Mouse (Mus musculus): ENCODE results near the gene Mob3a. TPM values are rescaled to one million over a fixed set of nuclear protein-coding genes. Genes with fewer than 3 reads are reported as not detected.

Gene Mob3a
- polyA plus RNA-seq, 1 experiment, result 261 TPM

- Histone ChIP-seq H3K4me3 (ENCODE audit: control insufficient read depth, insufficient read depth, low read length) (no peak overlapping the region), H3K36me3 (ENCODE audit: control insufficient read depth, insufficient read depth, low read length) (no peaks in the 10 kb centered on the region), H3K27ac (ENCODE audit: control insufficient read depth, insufficient read depth, low read length) (no peak overlapping the region), H3K4me1 (replicated peaks; ENCODE audit: control insufficient read depth, insufficient read depth, low read length) (no peaks in the 10 kb centered on the region; the same call in 1 of the 2 replicates), H3K27me3 (ENCODE audit: control insufficient read depth, insufficient read depth, low read length) (no peaks in the 10 kb centered on the region)
- WGBS, result 97% methylated on average over 10 of the region's 10 CpGs
- no peak for TF ChIP-seq CTCF (IDR thresholded peaks at IDR 0.05; ENCODE audit: borderline replicate concordance, control insufficient read depth, extremely low read depth, insufficient read depth, low read length, poor library complexity)
- no peak for TF ChIP-seq POLR2A (IDR thresholded peaks at IDR 0.05; ENCODE audit: control insufficient read depth, extremely low read depth, insufficient read depth, low read length, poor library complexity)
- DNase-seq, result no peak
These were observed 54.8 kb downstream of the Mob3a start for GRCm38 (mm10) chr10:80646936-80647335.

- DNase-seq, result no peak
- no peak overlapping the region for H3K27ac ChIP-seq (ENCODE audit: control insufficient read depth, insufficient read depth, low read length)
- H3K4me3 ChIP-seq (ENCODE audit: control insufficient read depth, insufficient read depth, low read length), result no peak overlapping the region
- no peaks in the 10 kb centered on the region for H3K27me3 ChIP-seq (ENCODE audit: control insufficient read depth, insufficient read depth, low read length)
- H3K36me3 ChIP-seq (ENCODE audit: control insufficient read depth, insufficient read depth, low read length), result peaks cover 57% of the 10 kb centered on the region
- peaks cover 2% of the 10 kb centered on the region; the same call in 1 of the 2 replicates for H3K4me1 ChIP-seq (replicated peaks; ENCODE audit: control insufficient read depth, insufficient read depth, low read length)
- TF ChIP-seq POLR2A (IDR thresholded peaks at IDR 0.05; ENCODE audit: control insufficient read depth, extremely low read depth, insufficient read depth, low read length, poor library complexity) (no peak), CTCF (IDR thresholded peaks at IDR 0.05; ENCODE audit: borderline replicate concordance, control insufficient read depth, extremely low read depth, insufficient read depth, low read length, poor library complexity) (no peak)
- WGBS, result 94% methylated on average over 6 of the region's 6 CpGs
These were observed 66.4 kb downstream of the Mob3a start for GRCm38 (mm10) chr10:80635345-80635744.

Other genes with a start within 250 kb of the Mob3a start
- gene Onecut3, start 207.1 kb downstream of the Mob3a start, polyA plus RNA-seq (2012; rRNA removed), result 0.03 and 0.10 TPM in 2 replicates
- 0.20 and 0.31 TPM in 2 replicates for gene Atp8b3, start 162.9 kb downstream of the Mob3a start, polyA plus RNA-seq (2012; rRNA removed)
- gene Rexo1, start 140.4 kb downstream of the Mob3a start, polyA plus RNA-seq (2012; rRNA removed), result 188 and 209 TPM in 2 replicates
- 31.0 and 46.9 TPM in 2 replicates for gene Klf16, start 124.7 kb downstream of the Mob3a start, polyA plus RNA-seq (2012; rRNA removed)
- 310 and 359 TPM in 2 replicates for gene Abhd17a, start 111.6 kb downstream of the Mob3a start, polyA plus RNA-seq (2012; rRNA removed)
- 151 and 156 TPM in 2 replicates for gene Scamp4, start 99.1 kb downstream of the Mob3a start, polyA plus RNA-seq (2012; rRNA removed)
- 42.9 and 48.2 TPM in 2 replicates for gene Adat3, start 99.1 kb downstream of the Mob3a start, polyA plus RNA-seq (2012; rRNA removed)
- 7.5 and 8.1 TPM in 2 replicates for gene Gm49322, start 96.0 kb downstream of the Mob3a start, polyA plus RNA-seq (2012; rRNA removed)
- 492 and 499 TPM in 2 replicates for gene Csnk1g2, start 79.1 kb downstream of the Mob3a start, polyA plus RNA-seq (2012; rRNA removed)
- gene Btbd2, start 44.9 kb downstream of the Mob3a start, polyA plus RNA-seq (2012; rRNA removed), result 94.7 and 103 TPM in 2 replicates
- gene Mknk2, start 23.9 kb downstream of the Mob3a start, polyA plus RNA-seq (2012; rRNA removed), result 606 and 621 TPM in 2 replicates
- 56.4 and 66.9 TPM in 2 replicates for gene Izumo4, start 207 bp upstream of the Mob3a start, polyA plus RNA-seq (2012; rRNA removed)
- gene Ap3d1, start 40.3 kb upstream of the Mob3a start, polyA plus RNA-seq (2012; rRNA removed), result 182 and 195 TPM in 2 replicates
- 121 and 155 TPM in 2 replicates for gene Dot1l, start 53.2 kb upstream of the Mob3a start, polyA plus RNA-seq (2012; rRNA removed)
- 94.6 and 119 TPM in 2 replicates for gene Sf3a2, start 96.2 kb upstream of the Mob3a start, polyA plus RNA-seq (2012; rRNA removed)
- gene Plekhj1, start 96.6 kb upstream of the Mob3a start, polyA plus RNA-seq (2012; rRNA removed), result 142 and 153 TPM in 2 replicates
- 6.3 and 8.8 TPM in 2 replicates for gene Amh, start 103.3 kb upstream of the Mob3a start, polyA plus RNA-seq (2012; rRNA removed)
- gene Jsrp1, start 111.5 kb upstream of the Mob3a start, polyA plus RNA-seq (2012; rRNA removed), result 0.24 TPM in 1 of 2 replicates, not detected in the other
- gene Oaz1, start 124.7 kb upstream of the Mob3a start, polyA plus RNA-seq (2012; rRNA removed), result 1,706 and 1,988 TPM in 2 replicates
- 0.10 and 1.0 TPM in 2 replicates for gene Lingo3, start 142.1 kb upstream of the Mob3a start, polyA plus RNA-seq (2012; rRNA removed)
- gene Lsm7, start 153.2 kb upstream of the Mob3a start, polyA plus RNA-seq (2012; rRNA removed), result 187 and 242 TPM in 2 replicates
- gene Sppl2b, start 153.3 kb upstream of the Mob3a start, polyA plus RNA-seq (2012; rRNA removed), result 153 and 167 TPM in 2 replicates
- 0.23 and 0.28 TPM in 2 replicates for gene Tmprss9, start 169.9 kb upstream of the Mob3a start, polyA plus RNA-seq (2012; rRNA removed)
- 227 and 310 TPM in 2 replicates for gene Timm13, start 199.0 kb upstream of the Mob3a start, polyA plus RNA-seq (2012; rRNA removed)
- 44.2 and 52.7 TPM in 2 replicates for gene Lmnb2, start 216.3 kb upstream of the Mob3a start, polyA plus RNA-seq (2012; rRNA removed)
- 36.2 and 53.2 TPM in 2 replicates for gene Gadd45b, start 228.1 kb upstream of the Mob3a start, polyA plus RNA-seq (2012; rRNA removed)